8 mouse cellular contexts compared by ENCODE assay signal in the genomic region with DNA sequence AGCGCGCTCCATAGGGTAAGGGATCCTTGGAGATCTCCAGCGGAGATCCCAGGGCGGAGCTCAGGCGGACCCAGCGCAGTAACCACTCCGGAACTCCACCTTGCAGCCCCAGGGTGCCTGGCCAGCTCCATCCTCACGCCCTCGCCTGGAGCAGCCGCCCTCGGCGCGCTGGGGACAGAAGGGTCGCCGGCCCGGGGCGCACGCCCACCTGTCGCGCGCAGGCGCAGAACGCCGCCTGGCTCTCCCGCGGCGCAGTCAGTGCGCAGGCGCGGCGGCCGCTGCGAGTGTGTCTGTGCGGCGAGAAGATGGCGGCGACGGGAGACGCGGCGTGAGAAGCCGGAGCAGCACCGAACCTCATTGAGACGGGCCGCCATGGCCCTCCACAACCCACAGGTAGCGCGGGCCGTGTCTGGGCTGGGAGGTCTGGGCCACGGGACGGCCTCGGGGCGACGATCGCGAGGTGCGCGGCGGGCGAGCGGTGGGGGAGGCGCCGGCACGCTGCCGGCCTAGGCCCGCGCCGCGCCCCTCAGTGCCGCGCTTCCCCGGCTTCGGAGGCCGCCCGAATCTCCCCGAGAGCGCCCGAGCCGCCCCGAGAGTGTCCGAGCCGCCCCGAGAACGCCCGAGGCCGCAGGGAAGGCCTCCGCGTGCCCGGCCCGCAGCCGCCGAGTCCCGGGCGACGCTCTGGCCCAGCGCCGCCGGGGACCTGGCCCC. TPM values are rescaled to one million over a fixed set of nuclear protein-coding genes. Genes with fewer than 3 reads are reported as not detected.
DNase-seq lines count a peak whose midpoint lies in the region; ATAC-seq and TF ChIP-seq lines count a peak whose summit lies in the region.

Gene Gm20388, plus strand, starts transcription at position 295 of the 711 bp plus-strand sequence.

- no peak for TF ChIP-seq CTCF in ES-Bruce4 (IDR thresholded peaks at IDR 0.05; ENCODE audit: low read depth, low read length)
- no peak for TF ChIP-seq CTCF in heart, postnatal 0 days (IDR thresholded peaks at IDR 0.05; ENCODE audit: low read depth)

- H3K36me3 ChIP-seq in ES-Bruce4 (ENCODE audit: control insufficient read depth, insufficient read depth, low read length, poor library complexity, severe bottlenecking) = no peaks in the 10 kb centered on the region
- H3K36me3 ChIP-seq in forebrain, embryonic 13.5 days (ENCODE audit: poor library complexity, severe bottlenecking) = no peaks in the 10 kb centered on the region
- H3K36me3 ChIP-seq in heart, postnatal 0 days (replicated peaks; ENCODE audit: control insufficient read depth, insufficient read depth, low read length) = no peaks in the 10 kb centered on the region
- H3K36me3 ChIP-seq in liver, embryonic 15.5 days (replicated peaks) = no peaks in the 10 kb centered on the region
- no peaks in the 10 kb centered on the region for H3K36me3 ChIP-seq in neural tube, embryonic 11.5 days (ENCODE audit: control insufficient read depth, insufficient read depth, low read length)
- H3K36me3 ChIP-seq in stomach, embryonic 16.5 days (ENCODE audit: control insufficient read depth, insufficient read depth, low read length) = no peaks in the 10 kb centered on the region

- H3K4me2 ChIP-seq in forebrain, embryonic 13.5 days = peak within 1 kb of the TSS; percentile 87
- peak within 1 kb of the TSS; percentile 91 for H3K4me2 ChIP-seq in heart, postnatal 0 days (ENCODE audit: low read depth, low read length)
- H3K4me2 ChIP-seq in liver, embryonic 15.5 days = peak within 1 kb of the TSS; percentile 92
- peak within 1 kb of the TSS; percentile 76 for H3K4me2 ChIP-seq in neural tube, embryonic 11.5 days (ENCODE audit: low read depth)
- peak within 1 kb of the TSS; percentile 93 for H3K4me2 ChIP-seq in stomach, embryonic 16.5 days (ENCODE audit: low read depth, low read length)

- DNase-seq in heart, postnatal 0 days (ENCODE audit: low spot score) = peak; percentile 85
- peak; percentile 93 to 95 for DNase-seq in kidney, postnatal 4 days
- DNase-seq in neural tube, embryonic 11.5 days (ENCODE audit: low spot score) = peak; percentile 96

- peak; percentile 73 for TF ChIP-seq POLR2A in ES-Bruce4 (IDR thresholded peaks at IDR 0.05; ENCODE audit: insufficient read depth, low read length)

- H3K27me3 ChIP-seq in ES-Bruce4 (ENCODE audit: control insufficient read depth, insufficient read depth, low read length, poor library complexity, severe bottlenecking) = no peaks in the 10 kb centered on the region
- H3K27me3 ChIP-seq in forebrain, embryonic 13.5 days = no peaks in the 10 kb centered on the region
- 0 out of 2 replicates have a peak, but pooled peaks cover 3% of the 10 kb centered on the region for H3K27me3 ChIP-seq in heart, postnatal 0 days (ENCODE audit: control insufficient read depth, insufficient read depth, low read length)
- no peaks in the 10 kb centered on the region for H3K27me3 ChIP-seq in liver, embryonic 15.5 days
- H3K27me3 ChIP-seq in neural tube, embryonic 11.5 days (ENCODE audit: control insufficient read depth, insufficient read depth, low read length) = no peaks in the 10 kb centered on the region
- no peaks in the 10 kb centered on the region for H3K27me3 ChIP-seq in stomach, embryonic 16.5 days (ENCODE audit: control insufficient read depth, insufficient read depth, low read length)

- H3K9me3 ChIP-seq in ES-Bruce4 (replicated peaks; ENCODE audit: control insufficient read depth, insufficient read depth, low read length, poor library complexity, severe bottlenecking) = peaks cover 2% of the 10 kb centered on the region; the same call in 1 of the 2 replicates
- H3K9me3 ChIP-seq in forebrain, embryonic 13.5 days (replicated peaks) = no peaks in the 10 kb centered on the region
- H3K9me3 ChIP-seq in heart, postnatal 0 days (replicated peaks; ENCODE audit: control insufficient read depth, low read length) = no peaks in the 10 kb centered on the region
- H3K9me3 ChIP-seq in liver, embryonic 15.5 days (replicated peaks) = no peaks in the 10 kb centered on the region
- H3K9me3 ChIP-seq in neural tube, embryonic 11.5 days (ENCODE audit: control insufficient read depth, low read length) = no peaks in the 10 kb centered on the region
- no peaks in the 10 kb centered on the region for H3K9me3 ChIP-seq in stomach, embryonic 16.5 days (replicated peaks; ENCODE audit: control insufficient read depth, low read length)

- H3K27ac ChIP-seq in ES-Bruce4 (ENCODE audit: insufficient read depth, low read length) = peak within 1 kb of the TSS; percentile 46
- H3K27ac ChIP-seq in forebrain, embryonic 13.5 days = peak within 1 kb of the TSS; percentile 91
- peak within 1 kb of the TSS; percentile 91 for H3K27ac ChIP-seq in heart, postnatal 0 days (ENCODE audit: low read depth)
- H3K27ac ChIP-seq in liver, embryonic 15.5 days (replicated peaks) = peak within 1 kb of the TSS; percentile 98
- peak within 1 kb of the TSS; percentile 80 for H3K27ac ChIP-seq in neural tube, embryonic 11.5 days (ENCODE audit: low read depth, low read length)
- peak within 1 kb of the TSS; percentile 93 for H3K27ac ChIP-seq in stomach, embryonic 16.5 days (ENCODE audit: low read length)

- under 1% methylated on average over 76 of the region's 97 CpGs for WGBS in forebrain, embryonic 13.5 days
- WGBS in heart, postnatal 0 days = under 1% methylated on average over 69 of the region's 97 CpGs
- under 1% methylated on average over 94 of the region's 97 CpGs for WGBS in liver, embryonic 15.5 days (ENCODE audit: insufficient replicate concordance)
- WGBS in neural tube, embryonic 11.5 days = under 1% methylated on average over 51 of the region's 97 CpGs
- WGBS in stomach, embryonic 16.5 days = under 1% methylated on average over 97 of the region's 97 CpGs

- H3K4me1 ChIP-seq in ES-Bruce4 (ENCODE audit: control insufficient read depth, insufficient read depth, low read length) = peaks cover 8% of the 10 kb centered on the region
- peaks cover 37% of the 10 kb centered on the region for H3K4me1 ChIP-seq in forebrain, embryonic 13.5 days
- peaks cover 23% of the 10 kb centered on the region for H3K4me1 ChIP-seq in heart, postnatal 0 days (ENCODE audit: control insufficient read depth, insufficient read depth)
- peaks cover 72% of the 10 kb centered on the region for H3K4me1 ChIP-seq in liver, embryonic 15.5 days (replicated peaks)
- peaks cover 22% of the 10 kb centered on the region for H3K4me1 ChIP-seq in neural tube, embryonic 11.5 days (ENCODE audit: control insufficient read depth, insufficient read depth, low read length)
- H3K4me1 ChIP-seq in stomach, embryonic 16.5 days (ENCODE audit: control insufficient read depth, insufficient read depth, low read length) = peaks cover 41% of the 10 kb centered on the region

- H3K9ac ChIP-seq in ES-Bruce4 (ENCODE audit: low read depth, poor library complexity, severe bottlenecking) = peak within 1 kb of the TSS; percentile 98
- peak within 1 kb of the TSS; percentile 94 for H3K9ac ChIP-seq in forebrain, embryonic 13.5 days
- peak within 1 kb of the TSS; percentile 74 for H3K9ac ChIP-seq in heart, postnatal 0 days (replicated peaks; ENCODE audit: low read depth, low read length)
- H3K9ac ChIP-seq in liver, embryonic 15.5 days = peak within 1 kb of the TSS; percentile 91
- peak within 1 kb of the TSS; percentile 92 for H3K9ac ChIP-seq in neural tube, embryonic 11.5 days (ENCODE audit: low read length)
- H3K9ac ChIP-seq in stomach, embryonic 16.5 days (ENCODE audit: low read length) = peak within 1 kb of the TSS; percentile 91

- peak; percentile 93 for TF ChIP-seq EP300 in ES-Bruce4 (IDR thresholded peaks at IDR 0.05; ENCODE audit: insufficient read depth, low read depth, low read length)
- TF ChIP-seq EP300 in heart, postnatal 0 days (IDR thresholded peaks at IDR 0.05; ENCODE audit: low read depth) = no peak

- ATAC-seq in cerebellum, adult (ENCODE audit: insufficient number of reproducible peaks, low FRiP score, low TSS enrichment) = peak; percentile 86
- ATAC-seq in forebrain, embryonic 13.5 days = peak; percentile 96
- ATAC-seq in heart, postnatal 0 days (ENCODE audit: insufficient read depth, low read depth) = peak; percentile 97
- ATAC-seq in liver, embryonic 15.5 days (ENCODE audit: insufficient read depth) = peak; percentile 90
- ATAC-seq in neural tube, embryonic 11.5 days (ENCODE audit: insufficient read depth, low FRiP score, low TSS enrichment) = peak; percentile 89
- ATAC-seq in stomach, embryonic 16.5 days (ENCODE audit: insufficient read depth, low FRiP score) = peak; percentile 95

- H3K4me3 ChIP-seq in ES-Bruce4 (ENCODE audit: low read depth, low read length) = peak within 1 kb of the TSS; percentile 72
- peak within 1 kb of the TSS; percentile 87 for H3K4me3 ChIP-seq in forebrain, embryonic 13.5 days
- peak within 1 kb of the TSS; percentile 84 for H3K4me3 ChIP-seq in heart, postnatal 0 days (ENCODE audit: low read depth, low read length)
- H3K4me3 ChIP-seq in liver, embryonic 15.5 days (replicated peaks) = peak within 1 kb of the TSS; percentile 90
- peak within 1 kb of the TSS; percentile 89 for H3K4me3 ChIP-seq in neural tube, embryonic 11.5 days (ENCODE audit: low read depth, low read length)
- peak within 1 kb of the TSS; percentile 79 for H3K4me3 ChIP-seq in stomach, embryonic 16.5 days (replicated peaks; ENCODE audit: low read length)

RNA-seq across cellular contexts. Expression of gene Gm20388, which starts in this region (rescaled TPM):
- polyA plus RNA-seq in ES-Bruce4 (2011; ENCODE audit: insufficient read depth, insufficient read length, low read depth, missing spikeins) = 28.1 and 32.5 TPM in 2 replicates
- 5.6 and 13.1 TPM in 2 replicates for polyA plus RNA-seq in forebrain, embryonic 13.5 days (2015; fragmentation: Nextera tagmentation; extraction: Ambion mirVana)
- total RNA-seq in heart, postnatal 0 days (2014; rRNA removed; ENCODE audit: low replicate concordance) = 17.3 and 29.1 TPM in 2 replicates
- polyA plus RNA-seq in heart, postnatal 0 days (2015; fragmentation: Nextera tagmentation; extraction: Ambion mirVana) = not detected in 2 replicates
- 3.0 TPM in 1 of 2 replicates, not detected in the other for polyA plus RNA-seq in liver, embryonic 15.5 days (2015; fragmentation: Nextera tagmentation; extraction: Ambion mirVana)
- not detected in 2 replicates for polyA plus RNA-seq in neural tube, embryonic 11.5 days (2014; fragmentation: Nextera tagmentation; extraction: Ambion mirVana)
- 7.4 and 11.0 TPM in 2 replicates for polyA plus RNA-seq in stomach, embryonic 16.5 days (2015; fragmentation: Nextera tagmentation; extraction: Ambion mirVana)

Comparison
In these comparisons a context has a peak if more than half of its experiments do, and no peak if none do; other contexts are left out.
1. Peak in every context shown above with its lines: DNase-seq, ATAC-seq, H3K4me3 ChIP-seq and H3K27ac ChIP-seq.
2. Peak in DNase-seq, ATAC-seq, H3K4me3 ChIP-seq, H3K27ac ChIP-seq, H3K9ac ChIP-seq and H3K4me2 ChIP-seq in neural tube, embryonic 11.5 days; RNA of the gene not detected or under 1 TPM.
3. H3K27ac ChIP-seq: peak in every context shown above with its lines; median percentile 98 in liver, embryonic 15.5 days; 93 in stomach, embryonic 16.5 days; 91 in forebrain, embryonic 13.5 days; 91 in heart, postnatal 0 days; 80 in neural tube, embryonic 11.5 days; 46 in ES-Bruce4.